Mouse (Mus musculus) liver, adult 2 months (tissue): ENCODE measurements around the gene Cox8c.

Experiments used
- CTCF ChIP-seq: fragments of 200-500 bp; IDR thresholded peaks from 2 replicates; pipeline ENCODE4 v1.5.1; 2011; ENCODE audit warnings: low read depth, low read length, control low read depth
- POLR2A ChIP-seq: fragments of 200-500 bp; IDR thresholded peaks from 2 replicates; pipeline ENCODE4 v1.6.1; 2011; ENCODE audit warnings: low read length, control low read depth; ENCODE audit not compliant: insufficient read depth; ENCODE audit errors: extremely low read depth

DNA sequence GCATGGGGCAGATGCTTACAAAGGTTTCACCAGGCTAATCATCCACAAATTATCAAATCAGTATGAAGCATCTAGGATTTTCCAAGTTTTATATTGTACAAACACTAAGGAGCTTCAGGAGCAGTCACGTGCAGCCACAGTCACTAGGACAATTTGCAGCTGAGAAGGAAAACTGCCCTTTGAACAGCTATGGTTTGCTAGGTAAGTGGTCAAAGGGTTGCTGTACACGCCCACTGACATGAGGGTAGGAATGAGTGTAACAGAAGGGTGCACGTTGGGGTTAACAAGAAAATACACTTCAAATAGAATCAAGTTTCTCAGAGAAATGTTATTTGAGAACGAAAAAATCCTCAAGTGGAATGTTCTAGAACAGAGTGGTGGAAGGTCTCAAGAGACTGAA, 30.6 kb downstream of the Cox8c start:
- TF ChIP-seq CTCF: no peak
- TF ChIP-seq POLR2A: no peak
